Mouse (Mus musculus) stomach, postnatal 0 days (tissue): Measurements from ENCODE around the gene Oaz1.

ENCODE experiments used
- CTCF ChIP-seq: IDR thresholded peaks from 2 replicates; pipeline ENCODE4 v1.5.1; 2016; ENCODE audit warnings: antibody characterized with exemption, low read depth, mild to moderate bottlenecking, moderate library complexity
- EP300 ChIP-seq: optimal IDR thresholded peaks from 2 replicates; pipeline ENCODE3; 2016; ENCODE audit warnings: antibody characterized with exemption

- TF ChIP-seq CTCF (no peak), EP300 (no peak)
These were observed 4.7 kb downstream of the Oaz1 start for GRCm38 (mm10) chr10:80831136-80831535.
